Mouse (Mus musculus) c-Kit-positive CD71-negative TER-119-negative erythroid progenitor cells, embryonic 14.5 days (primary cell): ENCODE measurements around the gene Scpep1.
A peak's percentile ranks its signal among the peaks of the same experiment; 100 is the strongest.

Source experiments
- DNase-seq: peaks from one replicate; pipeline ENCODE4 v3.0.0-alpha.2; 2013; ENCODE audit warnings: low read depth

The Scpep1 gene

DNA sequence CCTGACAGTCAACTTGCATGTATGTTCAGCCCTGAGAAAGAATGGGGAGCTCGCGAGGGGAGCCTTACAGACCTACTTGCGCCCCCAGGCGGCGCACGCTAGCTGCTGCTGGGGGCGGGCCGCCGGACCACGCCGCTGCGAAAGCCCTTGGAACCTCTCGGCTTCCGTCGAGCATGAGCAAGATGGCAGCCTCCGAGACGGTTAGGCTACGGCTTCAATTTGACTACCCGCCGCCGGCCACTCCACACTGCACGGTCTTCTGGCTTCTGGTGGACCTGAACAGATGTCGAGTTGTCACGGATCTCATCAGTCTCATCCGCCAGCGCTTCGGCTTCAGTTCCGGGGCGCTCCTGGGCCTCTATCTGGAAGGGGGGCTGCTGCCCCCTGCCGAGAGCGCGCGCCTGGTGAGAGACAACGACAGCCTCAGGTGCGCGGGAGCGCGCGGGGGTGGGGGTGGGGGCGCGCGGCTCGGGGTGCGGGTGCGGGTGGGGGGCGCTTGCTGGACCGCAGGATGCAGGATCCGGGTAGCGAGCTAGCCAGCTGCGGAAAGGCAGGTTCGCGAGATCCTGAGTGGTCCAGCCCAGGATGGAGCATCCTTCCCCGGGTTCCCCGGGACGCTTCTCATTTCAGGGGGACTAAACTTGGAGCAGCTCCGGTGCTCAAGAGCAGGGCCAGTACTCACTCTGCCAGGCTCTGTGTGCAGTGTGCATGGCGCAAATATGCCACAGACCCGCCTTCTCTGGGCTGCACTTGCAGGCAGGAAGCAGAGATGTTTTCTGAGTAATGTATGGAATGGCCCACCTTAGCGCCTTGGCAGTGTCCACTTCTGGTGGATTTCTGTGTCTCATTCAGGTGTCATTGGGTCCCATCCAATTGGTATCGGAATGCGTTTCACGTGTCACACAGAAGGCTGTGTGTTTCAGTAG is 18.8 kb upstream of the Scpep1 start:
- DNase-seq, result peak; percentile 82

GRCm38 (mm10) chr11:88970202-88970732 is 15.0 kb upstream of the Scpep1 start, which contains the start of gene Coil:
Coil (plus strand) TSS chr11:88970252.
- no peak for DNase-seq

GRCm38 (mm10) chr11:88966881-88967361 is 11.7 kb upstream of the Scpep1 start, which contains the start of gene Elobl:
Elobl (minus strand) TSS chr11:88966931.
- no peak for DNase-seq

DNA sequence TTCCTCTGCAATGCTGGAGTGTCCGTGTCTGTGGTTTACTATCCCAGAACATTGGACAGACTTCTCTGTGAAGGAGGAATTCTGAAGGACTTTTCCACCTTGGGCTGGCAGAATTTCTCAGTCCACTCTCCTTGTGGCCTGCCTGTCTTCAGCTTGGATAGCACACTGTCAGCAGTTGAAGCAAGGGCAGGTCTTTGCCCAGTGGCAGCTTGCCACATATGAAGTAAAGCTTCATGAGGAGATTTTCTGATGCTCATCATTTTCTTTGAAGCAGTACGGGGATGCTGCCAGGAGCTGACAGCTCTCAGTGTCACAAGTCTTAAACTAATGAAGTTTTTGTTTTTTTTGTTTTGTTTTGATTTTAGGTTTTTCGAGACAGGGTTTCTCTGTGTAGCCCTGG is 3.6 kb upstream of the Scpep1 start:
- no peak for DNase-seq

GRCm38 (mm10) chr11:88954803-88955202 is 462 bp downstream of the Scpep1 start:
- peak; percentile 26 for DNase-seq

- DNase-seq, result no peak
Observed at GRCm38 (mm10) chr11:88953582-88953981, 1.7 kb downstream of the Scpep1 start.

DNA sequence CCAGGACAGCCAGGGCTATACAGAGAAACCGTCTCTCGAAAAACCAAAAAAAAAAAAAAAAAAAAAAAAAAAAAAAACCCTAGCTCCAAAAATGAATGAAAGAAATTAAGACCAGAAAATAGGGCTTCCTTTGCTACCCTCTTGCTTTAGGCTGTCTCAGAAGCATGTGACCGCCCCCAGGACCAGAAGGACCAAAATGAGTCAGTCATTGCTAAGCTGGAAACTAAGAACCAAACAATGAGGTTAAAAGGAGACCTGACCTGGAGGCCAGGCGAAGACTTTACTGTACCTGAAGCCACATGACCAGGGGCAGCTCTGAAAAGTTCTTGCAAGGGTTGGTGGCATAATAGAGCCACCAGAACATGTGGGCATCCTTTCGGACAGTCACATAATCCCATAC is 3.1 kb downstream of the Scpep1 start:
- no peak for DNase-seq

GRCm38 (mm10) chr11:88951576-88951975 is 3.7 kb downstream of the Scpep1 start:
- no peak for DNase-seq

GRCm38 (mm10) chr11:88950640-88951250 is 4.5 kb downstream of the Scpep1 start:
- no peak for DNase-seq

GRCm38 (mm10) chr11:88949802-88950639 is 5.2 kb downstream of the Scpep1 start:
- peak; percentile 24 for DNase-seq

- DNase-seq, result no peak
Observed at GRCm38 (mm10) chr11:88948896-88949295, 6.4 kb downstream of the Scpep1 start.

DNA sequence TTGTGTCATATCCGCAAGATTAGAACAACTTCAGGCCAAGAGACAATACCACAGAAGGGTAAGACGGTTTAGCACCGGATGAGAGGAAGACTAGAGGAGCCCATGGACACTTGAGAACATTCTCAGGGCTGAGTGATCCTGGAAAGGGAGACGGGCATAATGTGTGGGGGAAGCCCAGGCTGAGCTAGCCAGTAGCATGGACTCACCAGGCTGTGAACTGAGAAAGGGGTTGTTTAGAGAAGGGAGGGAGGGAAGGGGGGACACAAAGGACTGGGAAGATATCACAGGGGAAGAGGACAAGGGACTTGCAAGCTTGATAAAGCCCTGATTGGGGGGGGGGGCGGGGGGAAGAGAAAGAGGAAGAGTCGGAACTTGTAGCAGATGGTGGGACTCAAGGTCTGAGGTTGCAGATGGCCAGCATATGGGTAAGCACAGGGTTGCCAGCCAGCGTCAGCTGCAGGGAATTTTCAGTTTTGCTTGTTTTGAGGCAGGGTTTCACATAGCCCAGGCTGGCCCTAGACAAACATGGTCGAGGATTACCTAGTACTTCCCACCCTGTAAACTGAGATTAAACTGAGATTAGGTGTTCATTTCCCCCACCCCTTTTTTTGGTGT is 9.2 kb downstream of the Scpep1 start:
- no peak for DNase-seq

- no peak for DNase-seq
Observed at GRCm38 (mm10) chr11:88941489-88941888, 13.8 kb downstream of the Scpep1 start.

DNA sequence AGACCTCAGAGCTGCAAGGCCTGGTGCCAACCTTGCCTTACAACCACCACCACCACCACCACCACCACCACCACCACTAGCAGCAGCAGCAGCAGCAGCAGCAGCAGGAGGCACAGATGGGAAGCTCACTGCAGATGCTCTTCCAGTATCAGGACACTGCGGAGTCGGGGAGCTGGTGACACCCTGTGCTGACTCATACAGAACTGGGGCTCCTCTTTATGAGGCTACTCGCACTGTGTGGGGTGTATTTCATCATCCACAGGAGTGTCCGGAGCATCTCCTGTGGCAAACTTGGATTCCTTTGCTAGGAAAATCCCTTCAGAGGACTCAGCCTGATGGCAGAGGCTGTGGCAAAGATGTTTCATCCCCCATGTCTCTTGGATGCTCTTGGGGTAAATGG is 15.6 kb downstream of the Scpep1 start:
- DNase-seq, result no peak

GRCm38 (mm10) chr11:88938770-88939169 is 16.5 kb downstream of the Scpep1 start:
- no peak for DNase-seq

GRCm38 (mm10) chr11:88937886-88938285 is 17.4 kb downstream of the Scpep1 start:
- no peak for DNase-seq

DNA sequence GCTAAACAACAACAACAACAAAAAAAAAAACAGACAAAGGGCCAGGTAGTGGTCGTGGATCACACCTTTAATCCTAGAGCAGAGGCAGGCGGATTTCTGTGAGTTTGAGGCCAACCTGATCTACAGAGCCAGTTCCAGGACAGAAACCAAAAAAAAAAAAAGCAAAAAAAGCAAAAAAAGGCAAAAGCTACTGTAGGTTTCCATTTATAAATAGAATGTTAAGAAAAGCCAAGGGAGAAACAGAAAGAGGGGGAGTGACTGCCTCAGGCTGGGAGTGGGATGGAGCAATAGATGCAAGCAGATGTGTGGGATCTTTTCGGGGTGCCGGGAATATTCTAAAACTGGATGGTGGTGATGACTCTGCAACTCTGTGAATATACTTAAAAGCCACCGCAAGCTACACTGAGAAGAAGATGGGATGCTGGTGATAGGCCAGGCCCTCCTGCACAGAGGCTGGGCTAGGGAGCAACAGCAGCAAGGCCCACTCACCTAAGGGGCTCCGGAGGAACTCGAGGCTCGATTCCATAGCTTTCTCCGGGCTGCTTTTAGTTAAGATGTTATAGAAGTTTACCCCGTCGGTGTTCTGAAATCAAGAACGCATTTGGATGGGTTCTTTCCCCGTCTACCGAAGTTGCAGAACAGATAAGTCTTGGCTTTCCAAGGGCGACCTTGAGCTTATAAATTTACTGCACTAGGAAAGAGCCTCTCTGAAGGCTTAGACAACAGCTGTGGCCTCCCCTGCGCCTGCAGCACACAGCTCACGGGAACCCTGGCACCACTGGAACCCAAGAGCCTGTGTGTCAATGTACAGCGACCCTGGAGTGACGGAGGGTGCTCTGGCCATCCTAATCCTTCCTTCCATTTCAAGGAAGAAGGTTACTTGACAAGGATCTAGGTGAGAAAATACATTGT is 20.9 kb downstream of the Scpep1 start:
- DNase-seq, result no peak

DNA sequence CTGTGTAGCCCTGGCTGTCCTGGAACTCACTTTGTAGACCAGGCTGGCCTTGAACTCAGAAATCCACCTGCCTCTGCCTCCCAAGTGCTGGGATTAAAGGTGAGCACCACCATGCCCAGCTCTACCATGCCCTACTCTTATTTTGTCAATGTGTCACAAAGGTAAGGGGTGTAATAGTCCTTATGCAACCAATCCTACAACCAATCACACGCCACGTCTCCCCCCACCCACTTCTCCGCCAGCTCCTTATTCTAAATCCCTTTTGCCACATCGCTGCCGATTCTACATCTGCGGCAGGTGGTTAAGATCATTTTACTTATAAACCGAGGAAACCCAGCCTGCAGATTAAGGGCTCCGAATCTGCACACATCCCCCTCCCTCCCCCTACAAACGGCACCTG is 22.2 kb downstream of the Scpep1 start:
- no peak for DNase-seq

- no peak for DNase-seq
Observed at GRCm38 (mm10) chr11:88931692-88932530, 23.4 kb downstream of the Scpep1 start.
